Mouse (Mus musculus): ENCODE measurements at regions not wholly inside any gene's neighbourhood (a gene's known extent, or its start where the extent isn't known, plus 50 kb on each side); places are given as distances from the start of the nearest gene placed in this dataset.

GRCm38 (mm10) chr3:104295856-104296255 lies 75.7 kb upstream of the Magi3 start:
- no peak overlapping the region for H3K9ac ChIP-seq (ENCODE audit: insufficient read depth, low read depth, low read length, poor library complexity, severe bottlenecking)
- no peaks in the 10 kb centered on the region for H3K9me3 ChIP-seq (ENCODE audit: control insufficient read depth, insufficient read depth, low read depth, low read length)
- H3K27ac ChIP-seq (ENCODE audit: insufficient read depth, low read depth, low read length, poor library complexity, severe bottlenecking) = no peak overlapping the region
- no peaks in the 10 kb centered on the region for H3K4me1 ChIP-seq (ENCODE audit: control insufficient read depth in 2 of 2, insufficient read depth in 2 of 2, low read length in 2 of 2, poor library complexity in 1 of 2)
- H3K36me3 ChIP-seq (ENCODE audit: control insufficient read depth, insufficient read depth, low read length, poor library complexity, severe bottlenecking) = no peaks in the 10 kb centered on the region
- in situ Hi-C loops (cut with MboI; ENCODE audit: low sequenced_read_pairs in 2 of 2, unreplicated experiment in 2 of 2) = no loop called here
- no peak overlapping the region for H3K4me3 ChIP-seq (ENCODE audit: insufficient read depth in 1 of 2, low read depth in 1 of 2, low read length in 2 of 2, poor library complexity in 1 of 2, severe bottlenecking in 1 of 2)
- no peak for TF ChIP-seq MAFK (IDR thresholded peaks at IDR 0.05; ENCODE audit: insufficient read depth, low read depth, low read length)
- no peak for TF ChIP-seq ZNF384 (IDR thresholded peaks at IDR 0.05; ENCODE audit: low read depth, low read length)
- TF ChIP-seq CHD2 (IDR thresholded peaks at IDR 0.05; ENCODE audit: low read depth, low read length) = no peak
- TF ChIP-seq HCFC1 (IDR thresholded peaks at IDR 0.05; ENCODE audit: borderline replicate concordance, insufficient read depth, low read length) = no peak
- TF ChIP-seq ZC3H11A (IDR thresholded peaks at IDR 0.05; ENCODE audit: borderline replicate concordance, low read depth, low read length) = no peak
- no peak for DNase-seq (ENCODE audit: low read depth, low spot score)

- no peak for DNase-seq (ENCODE audit: low read depth, low spot score)
- Histone ChIP-seq H3K9ac (ENCODE audit: insufficient read depth, low read depth, low read length, poor library complexity, severe bottlenecking) (no peak overlapping the region), H3K4me1 (ENCODE audit: control insufficient read depth in 2 of 2, insufficient read depth in 2 of 2, low read length in 2 of 2, poor library complexity in 1 of 2) (no peaks in the 10 kb centered on the region), H3K9me3 (ENCODE audit: control insufficient read depth, insufficient read depth, low read depth, low read length) (no peaks in the 10 kb centered on the region), H3K4me3 (ENCODE audit: insufficient read depth in 1 of 2, low read depth in 1 of 2, low read length in 2 of 2, poor library complexity in 1 of 2, severe bottlenecking in 1 of 2) (no peak overlapping the region), H3K27ac (ENCODE audit: insufficient read depth, low read depth, low read length, poor library complexity, severe bottlenecking) (no peak overlapping the region), H3K36me3 (ENCODE audit: control insufficient read depth, insufficient read depth, low read length, poor library complexity, severe bottlenecking) (no peaks in the 10 kb centered on the region)
- TF ChIP-seq ZNF384 (IDR thresholded peaks at IDR 0.05; ENCODE audit: low read depth, low read length) = no peak
- no peak for TF ChIP-seq CHD2 (IDR thresholded peaks at IDR 0.05; ENCODE audit: low read depth, low read length)
- no peak for TF ChIP-seq ZC3H11A (IDR thresholded peaks at IDR 0.05; ENCODE audit: borderline replicate concordance, low read depth, low read length)
- no peak for TF ChIP-seq MAFK (IDR thresholded peaks at IDR 0.05; ENCODE audit: insufficient read depth, low read depth, low read length)
- TF ChIP-seq HCFC1 (IDR thresholded peaks at IDR 0.05; ENCODE audit: borderline replicate concordance, insufficient read depth, low read length) = no peak
- in situ Hi-C loops (cut with MboI; ENCODE audit: low sequenced_read_pairs in 2 of 2, unreplicated experiment in 2 of 2) = no loop called here
These were observed 75.0 kb upstream of the Magi3 start for GRCm38 (mm10) chr3:104295015-104295719.

DNA sequence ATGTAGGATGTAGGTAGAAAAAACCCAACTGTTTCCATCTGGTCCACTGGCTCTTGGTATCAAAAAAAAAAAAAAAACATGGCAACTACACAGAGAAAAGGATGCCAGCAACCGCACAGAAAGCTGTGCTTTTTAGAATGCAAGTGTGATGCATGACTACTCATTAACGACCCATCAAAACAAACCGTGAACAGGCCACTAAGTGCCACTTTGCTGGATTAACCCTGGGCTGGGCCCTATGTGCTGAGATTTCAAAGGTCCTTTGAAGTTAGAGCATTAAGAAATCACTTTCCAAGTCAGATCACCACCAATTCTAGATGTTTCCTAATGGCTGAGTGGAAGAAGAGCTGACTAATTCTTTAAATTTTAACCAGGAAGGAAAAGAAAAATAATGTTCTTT lies 73.7 kb upstream of the Magi3 start:
- H3K9me3 ChIP-seq (ENCODE audit: control insufficient read depth, insufficient read depth, low read depth, low read length) = no peaks in the 10 kb centered on the region
- no peaks in the 10 kb centered on the region for H3K36me3 ChIP-seq (ENCODE audit: control insufficient read depth, insufficient read depth, low read length, poor library complexity, severe bottlenecking)
- H3K27ac ChIP-seq (ENCODE audit: insufficient read depth, low read depth, low read length, poor library complexity, severe bottlenecking) = no peak overlapping the region
- in situ Hi-C loops (cut with MboI; ENCODE audit: low sequenced_read_pairs in 2 of 2, unreplicated experiment in 2 of 2) = no loop called here
- no peak for TF ChIP-seq CHD2 (IDR thresholded peaks at IDR 0.05; ENCODE audit: low read depth, low read length)
- no peak for TF ChIP-seq ZNF384 (IDR thresholded peaks at IDR 0.05; ENCODE audit: low read depth, low read length)
- TF ChIP-seq HCFC1 (IDR thresholded peaks at IDR 0.05; ENCODE audit: borderline replicate concordance, insufficient read depth, low read length) = no peak
- no peak for TF ChIP-seq MAFK (IDR thresholded peaks at IDR 0.05; ENCODE audit: insufficient read depth, low read depth, low read length)
- no peak for TF ChIP-seq ZC3H11A (IDR thresholded peaks at IDR 0.05; ENCODE audit: borderline replicate concordance, low read depth, low read length)
- H3K4me3 ChIP-seq (ENCODE audit: insufficient read depth in 1 of 2, low read depth in 1 of 2, low read length in 2 of 2, poor library complexity in 1 of 2, severe bottlenecking in 1 of 2) = no peak overlapping the region
- no peak overlapping the region for H3K9ac ChIP-seq (ENCODE audit: insufficient read depth, low read depth, low read length, poor library complexity, severe bottlenecking)
- DNase-seq (ENCODE audit: low read depth, low spot score) = no peak
- H3K4me1 ChIP-seq (ENCODE audit: control insufficient read depth in 2 of 2, insufficient read depth in 2 of 2, low read length in 2 of 2, poor library complexity in 1 of 2) = no peaks in the 10 kb centered on the region

GRCm38 (mm10) chr3:104288970-104289680 lies 69.0 kb upstream of the Magi3 start:
- TF ChIP-seq MAFK (IDR thresholded peaks at IDR 0.05; ENCODE audit: insufficient read depth, low read depth, low read length) (no peak), CHD2 (IDR thresholded peaks at IDR 0.05; ENCODE audit: low read depth, low read length) (no peak), ZC3H11A (IDR thresholded peaks at IDR 0.05; ENCODE audit: borderline replicate concordance, low read depth, low read length) (no peak), HCFC1 (IDR thresholded peaks at IDR 0.05; ENCODE audit: borderline replicate concordance, insufficient read depth, low read length) (no peak), ZNF384 (IDR thresholded peaks at IDR 0.05; ENCODE audit: low read depth, low read length) (no peak)
- no peaks in the 10 kb centered on the region for H3K9me3 ChIP-seq (ENCODE audit: control insufficient read depth, insufficient read depth, low read depth, low read length)
- H3K9ac ChIP-seq (ENCODE audit: insufficient read depth, low read depth, low read length, poor library complexity, severe bottlenecking) = no peak overlapping the region
- H3K4me1 ChIP-seq (ENCODE audit: control insufficient read depth in 2 of 2, insufficient read depth in 2 of 2, low read length in 2 of 2, poor library complexity in 1 of 2) = no peaks in the 10 kb centered on the region
- in situ Hi-C loops (cut with MboI; ENCODE audit: low sequenced_read_pairs in 2 of 2, unreplicated experiment in 2 of 2) = no loop called here
- no peaks in the 10 kb centered on the region for H3K36me3 ChIP-seq (ENCODE audit: control insufficient read depth, insufficient read depth, low read length, poor library complexity, severe bottlenecking)
- no peak for DNase-seq (ENCODE audit: low read depth, low spot score)
- no peak overlapping the region for H3K4me3 ChIP-seq (ENCODE audit: insufficient read depth in 1 of 2, low read depth in 1 of 2, low read length in 2 of 2, poor library complexity in 1 of 2, severe bottlenecking in 1 of 2)
- H3K27ac ChIP-seq (ENCODE audit: insufficient read depth, low read depth, low read length, poor library complexity, severe bottlenecking) = no peak overlapping the region
